Mouse (Mus musculus) mouse trophoblast stem cell (cell line): Measurements from ENCODE around the gene Creb5.

ENCODE experiments used
- in situ Hi-C, 2 experiments: fragments of 300-500 bp; cut with MseI, MboI; formaldehyde crosslinking; loops; 2 replicates in 1 of 2; 3 replicates in 1 of 2; pipeline ENCODE4 v1.15.1; 2025

Creb5 gene

GRCm38 (mm10) chr6:53491331-53491730, 204.3 kb downstream of the Creb5 start:
- in situ Hi-C loops = no loop called here

GRCm38 (mm10) chr6:53493864-53494263, 206.8 kb downstream of the Creb5 start:
- in situ Hi-C loops = no loop called here

- in situ Hi-C loops = no loop called here
Measured at GRCm38 (mm10) chr6:53495667-53496066, 208.6 kb downstream of the Creb5 start.

GRCm38 (mm10) chr6:53496325-53496753, 209.3 kb downstream of the Creb5 start:
- in situ Hi-C loops = no loop called here

- in situ Hi-C loops = no loop called here
Measured at GRCm38 (mm10) chr6:53497904-53498536, 210.9 kb downstream of the Creb5 start.

GRCm38 (mm10) chr6:53499621-53500295, 212.7 kb downstream of the Creb5 start:
- in situ Hi-C loops = no loop called here

DNA sequence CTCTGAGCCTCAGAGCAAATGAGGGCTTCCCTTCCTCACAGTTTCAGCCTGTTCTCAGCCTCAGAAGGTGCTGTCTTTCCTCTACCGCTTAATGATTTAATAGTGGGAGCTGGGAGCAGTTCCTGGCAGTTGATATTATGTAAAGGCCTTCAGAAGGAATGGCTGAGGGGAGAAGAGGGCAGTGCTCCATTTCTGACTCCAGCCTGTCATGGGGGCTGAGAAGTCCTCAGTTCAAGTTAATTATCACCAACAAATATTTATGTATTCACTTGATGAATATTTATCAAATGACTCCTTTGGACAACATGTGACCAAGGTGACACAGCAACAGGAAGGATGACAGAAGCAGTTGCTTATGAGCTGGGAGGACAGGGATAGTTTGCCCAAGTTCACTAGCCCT, 214.2 kb downstream of the Creb5 start:
- in situ Hi-C loops = no loop called here

- in situ Hi-C loops = no loop called here
Measured at GRCm38 (mm10) chr6:53506947-53507564, 220.0 kb downstream of the Creb5 start.

- in situ Hi-C loops = no loop called here
Measured at GRCm38 (mm10) chr6:53508847-53509494, 221.9 kb downstream of the Creb5 start.

DNA sequence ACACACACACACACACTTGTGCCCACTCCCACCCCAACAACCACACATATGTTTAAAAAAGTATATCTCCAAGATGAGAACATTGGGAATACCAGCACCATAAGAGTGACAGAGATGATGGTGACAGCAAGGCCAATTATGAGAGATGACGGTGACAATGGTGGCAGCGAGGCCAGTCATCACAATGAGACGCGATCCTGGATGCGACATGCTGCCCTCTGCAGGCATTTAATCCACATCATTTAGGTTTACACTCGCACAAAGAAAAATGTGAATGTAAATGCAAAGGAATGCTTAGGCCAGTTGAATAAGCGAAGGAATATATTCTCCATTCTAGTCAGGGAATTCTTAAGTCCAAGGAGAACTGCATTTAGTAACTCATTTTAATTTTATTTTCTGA, 222.9 kb downstream of the Creb5 start:
- in situ Hi-C loops = no loop called here

GRCm38 (mm10) chr6:53512226-53512625, 225.2 kb downstream of the Creb5 start:
- in situ Hi-C loops = no loop called here

- in situ Hi-C loops = no loop called here
Measured at GRCm38 (mm10) chr6:53513380-53513779, 226.3 kb downstream of the Creb5 start.

GRCm38 (mm10) chr6:53514862-53515261, 227.8 kb downstream of the Creb5 start:
- in situ Hi-C loops = no loop called here

GRCm38 (mm10) chr6:53515611-53516010, 228.5 kb downstream of the Creb5 start:
- in situ Hi-C loops = no loop called here

- in situ Hi-C loops = no loop called here
Measured at GRCm38 (mm10) chr6:53517371-53517945, 230.4 kb downstream of the Creb5 start.

DNA sequence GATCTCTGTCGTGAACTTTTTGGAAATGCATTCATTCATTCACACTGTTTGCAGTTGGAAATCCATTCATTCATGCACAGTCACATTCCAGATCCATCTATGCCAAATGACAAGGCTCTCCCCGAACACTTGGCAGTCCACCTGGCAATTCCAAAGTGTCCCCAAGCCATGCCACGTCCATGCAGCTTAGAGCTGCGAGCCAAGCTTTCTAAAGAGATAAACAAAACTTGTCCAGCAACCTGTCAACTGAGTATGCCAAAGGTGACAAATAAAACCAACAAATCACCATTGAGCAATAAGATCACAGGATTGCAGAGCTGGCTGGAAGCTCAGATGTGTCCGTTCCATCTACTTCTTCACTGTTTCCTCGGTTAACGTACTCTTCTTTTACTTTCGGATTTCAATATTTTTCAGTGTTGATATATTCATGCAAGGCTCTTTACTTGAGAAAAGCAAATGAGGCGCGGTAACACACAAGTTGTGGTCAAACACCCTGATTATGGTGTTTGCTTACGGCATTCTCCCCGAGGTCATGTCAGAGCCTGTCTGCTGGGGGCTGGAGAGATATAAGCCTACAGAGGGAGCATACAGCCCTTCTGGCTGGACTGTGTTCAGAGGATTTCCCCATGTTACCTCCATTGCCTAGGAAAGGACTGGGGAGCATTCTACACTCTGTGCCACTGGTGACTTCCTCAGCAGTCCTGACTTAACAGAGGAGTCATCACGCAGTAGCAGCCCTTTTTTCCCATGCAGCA, 236.8 kb downstream of the Creb5 start:
- in situ Hi-C loops = no loop called here

- in situ Hi-C loops = no loop called here
Measured at GRCm38 (mm10) chr6:53526460-53526859, 239.4 kb downstream of the Creb5 start.

DNA sequence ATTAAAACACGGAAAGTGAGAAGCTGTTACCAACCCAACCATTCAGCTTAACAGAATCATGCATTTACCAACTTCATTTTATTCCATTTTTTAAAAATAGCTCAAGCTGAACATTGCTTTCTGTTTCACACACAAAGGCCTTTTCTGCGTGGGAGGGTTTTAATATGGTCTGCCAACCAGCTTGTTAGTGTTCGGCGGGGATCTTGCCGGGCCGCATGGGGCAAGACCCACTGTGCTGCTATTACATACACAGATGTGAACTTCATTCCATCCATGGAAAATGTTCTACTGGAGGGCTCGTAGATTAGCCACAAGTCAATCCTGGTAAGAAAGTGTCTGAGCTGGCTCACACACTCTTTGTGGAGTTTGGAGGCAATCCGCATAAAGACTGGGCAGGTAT, 243.7 kb downstream of the Creb5 start:
- in situ Hi-C loops = no loop called here

GRCm38 (mm10) chr6:53531461-53531860, 244.4 kb downstream of the Creb5 start:
- in situ Hi-C loops = no loop called here

- in situ Hi-C loops = no loop called here
Measured at GRCm38 (mm10) chr6:53537530-53537929, 250.5 kb downstream of the Creb5 start.

DNA sequence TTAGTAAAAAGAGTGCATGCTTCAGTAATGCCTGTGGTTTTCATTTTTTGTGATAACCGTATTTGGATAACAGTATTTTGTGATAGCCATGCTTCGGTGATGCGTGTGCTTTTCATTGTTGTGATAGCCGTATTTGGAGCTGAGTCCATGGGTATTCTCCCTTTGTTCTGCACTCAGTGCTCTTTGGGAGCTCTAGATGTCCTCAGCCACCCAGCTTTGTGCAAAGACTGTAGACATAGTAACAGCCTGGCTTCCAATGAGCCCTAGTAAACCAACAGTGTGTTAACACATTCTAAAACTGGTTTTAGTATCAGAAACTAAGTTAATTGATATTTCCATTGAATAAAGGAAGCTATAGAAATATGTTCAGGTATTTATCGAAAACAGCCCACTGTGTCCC, 254.7 kb downstream of the Creb5 start:
- in situ Hi-C loops = no loop called here
